Mouse (Mus musculus): ENCODE data around the gene Scnn1a. TPM values are rescaled to one million over a fixed set of nuclear protein-coding genes. Genes with fewer than 3 reads are reported as not detected.
A peak's percentile ranks its signal among the peaks of the same experiment; 100 is the strongest.

Scnn1a gene
- polyA plus RNA-seq, 1 experiment = 0.62 TPM

- TF ChIP-seq CTCF (IDR thresholded peaks at IDR 0.05; ENCODE audit: borderline replicate concordance, extremely low read depth, insufficient read depth, insufficient read length) (no peak), POLR2A (IDR thresholded peaks at IDR 0.05; ENCODE audit: borderline replicate concordance, extremely low read depth, insufficient read depth, insufficient read length, poor library complexity, severe bottlenecking) (no peak)
- DNase-seq (ENCODE audit: low read depth) = no peak
These were observed 8.3 kb upstream of the Scnn1a start for GRCm38 (mm10) chr6:125312171-125312570.

- no peak for TF ChIP-seq POLR2A (IDR thresholded peaks at IDR 0.05; ENCODE audit: borderline replicate concordance, extremely low read depth, insufficient read depth, insufficient read length, poor library complexity, severe bottlenecking)
- no peak for TF ChIP-seq CTCF (IDR thresholded peaks at IDR 0.05; ENCODE audit: borderline replicate concordance, extremely low read depth, insufficient read depth, insufficient read length)
These were observed 7.7 kb upstream of the Scnn1a start for GRCm38 (mm10) chr6:125312581-125313355.

GRCm38 (mm10) chr6:125313546-125314230 is 6.8 kb upstream of the Scnn1a start, which contains the start of gene Ltbr:
TSS of gene Ltbr (minus strand) at chr6:125313885.
- DNase-seq (ENCODE audit: low read depth) = peak; percentile 68
- TF ChIP-seq CTCF (IDR thresholded peaks at IDR 0.05; ENCODE audit: borderline replicate concordance, extremely low read depth, insufficient read depth, insufficient read length) (no peak), POLR2A (IDR thresholded peaks at IDR 0.05; ENCODE audit: borderline replicate concordance, extremely low read depth, insufficient read depth, insufficient read length, poor library complexity, severe bottlenecking) (0 out of 2 replicates have a peak, but pooled peaks have one; percentile 5)

More at GRCm38 (mm10) chr6:125312581-125313355, 7.7 kb upstream of the Scnn1a start:
- DNase-seq (ENCODE audit: low read depth) = peak; percentile 56

GRCm38 (mm10) chr6:125314231-125314563 is 6.3 kb upstream of the Scnn1a start:
- no peak for TF ChIP-seq POLR2A (IDR thresholded peaks at IDR 0.05; ENCODE audit: borderline replicate concordance, extremely low read depth, insufficient read depth, insufficient read length, poor library complexity, severe bottlenecking)
- TF ChIP-seq CTCF (IDR thresholded peaks at IDR 0.05; ENCODE audit: borderline replicate concordance, extremely low read depth, insufficient read depth, insufficient read length) = no peak
- no peak for DNase-seq (ENCODE audit: low read depth)

GRCm38 (mm10) chr6:125314746-125315145 is 5.7 kb upstream of the Scnn1a start:
- DNase-seq (ENCODE audit: low read depth) = no peak
- no peak for TF ChIP-seq POLR2A (IDR thresholded peaks at IDR 0.05; ENCODE audit: borderline replicate concordance, extremely low read depth, insufficient read depth, insufficient read length, poor library complexity, severe bottlenecking)

- TF ChIP-seq CTCF (IDR thresholded peaks at IDR 0.05; ENCODE audit: borderline replicate concordance, extremely low read depth, insufficient read depth, insufficient read length) (no peak), POLR2A (IDR thresholded peaks at IDR 0.05; ENCODE audit: borderline replicate concordance, extremely low read depth, insufficient read depth, insufficient read length, poor library complexity, severe bottlenecking) (no peak)
- DNase-seq (ENCODE audit: low read depth) = no peak
These were observed 3.4 kb upstream of the Scnn1a start for GRCm38 (mm10) chr6:125317077-125317476.

- no peak for TF ChIP-seq CTCF (IDR thresholded peaks at IDR 0.05; ENCODE audit: borderline replicate concordance, extremely low read depth, insufficient read depth, insufficient read length)
- TF ChIP-seq POLR2A (IDR thresholded peaks at IDR 0.05; ENCODE audit: borderline replicate concordance, extremely low read depth, insufficient read depth, insufficient read length, poor library complexity, severe bottlenecking) = no peak
- DNase-seq (ENCODE audit: low read depth) = no peak
These were observed 1.2 kb upstream of the Scnn1a start for GRCm38 (mm10) chr6:125318981-125319918.

GRCm38 (mm10) chr6:125319919-125320296 is 551 bp upstream of the Scnn1a start:
- no peak for TF ChIP-seq POLR2A (IDR thresholded peaks at IDR 0.05; ENCODE audit: borderline replicate concordance, extremely low read depth, insufficient read depth, insufficient read length, poor library complexity, severe bottlenecking)
- TF ChIP-seq CTCF (IDR thresholded peaks at IDR 0.05; ENCODE audit: borderline replicate concordance, extremely low read depth, insufficient read depth, insufficient read length) = no peak
- DNase-seq (ENCODE audit: low read depth) = no peak

GRCm38 (mm10) chr6:125321114-125321855 is 826 bp downstream of the Scnn1a start:
- no peak for TF ChIP-seq CTCF (IDR thresholded peaks at IDR 0.05; ENCODE audit: borderline replicate concordance, extremely low read depth, insufficient read depth, insufficient read length)
- TF ChIP-seq POLR2A (IDR thresholded peaks at IDR 0.05; ENCODE audit: borderline replicate concordance, extremely low read depth, insufficient read depth, insufficient read length, poor library complexity, severe bottlenecking) = no peak

GRCm38 (mm10) chr6:125322794-125323193 is 2.3 kb downstream of the Scnn1a start:
- TF ChIP-seq POLR2A (IDR thresholded peaks at IDR 0.05; ENCODE audit: borderline replicate concordance, extremely low read depth, insufficient read depth, insufficient read length, poor library complexity, severe bottlenecking) (no peak), CTCF (IDR thresholded peaks at IDR 0.05; ENCODE audit: borderline replicate concordance, extremely low read depth, insufficient read depth, insufficient read length) (no peak)
- DNase-seq (ENCODE audit: low read depth) = no peak

More at GRCm38 (mm10) chr6:125321114-125321855, 826 bp downstream of the Scnn1a start:
- no peak for DNase-seq (ENCODE audit: low read depth)
